Mouse (Mus musculus) MEL (cell line): ENCODE data around the gene Ttpal.
A peak's percentile ranks its signal among the peaks of the same experiment; 100 is the strongest.

Source experiments
- BHLHE40 ChIP-seq: IDR thresholded peaks from 2 replicates; pipeline ENCODE4 v1.6.1; 2012; ENCODE audit warnings: low read depth, mild to moderate bottlenecking, inconsistent platforms, low read length, improper control_type of control experiment, borderline replicate concordance
- CTCF ChIP-seq, 3 experiments: IDR thresholded peaks in 2 of 3; conservative IDR thresholded peaks in 1 of 3; 2 replicates each; pipeline ENCODE4 v1.5.1; 2011 to 2012; ENCODE audit warnings: low read length in 3 of 3, low read depth in 2 of 3, mild to moderate bottlenecking in 2 of 3, improper control_type of control experiment in 1 of 3, inconsistent platforms in 1 of 3, mixed read lengths in 1 of 3, moderate library complexity in 1 of 3; ENCODE audit not compliant: control insufficient read depth in 1 of 3, insufficient read depth in 1 of 3, poor library complexity in 1 of 3, severe bottlenecking in 1 of 3
- ELF1 ChIP-seq: IDR thresholded peaks from 2 replicates; pipeline ENCODE4 v1.6.1; 2014; ENCODE audit warnings: low read depth, mild to moderate bottlenecking, inconsistent platforms, low read length, improper control_type of control experiment, moderate library complexity
- GATA1 ChIP-seq: IDR thresholded peaks from 2 replicates; pipeline ENCODE4 v1.6.1; 2011; ENCODE audit warnings: low read depth, low read length, improper control_type of control experiment
- HCFC1 ChIP-seq: IDR thresholded peaks from 2 replicates; pipeline ENCODE4 v1.6.1; 2012; ENCODE audit warnings: low read depth, mild to moderate bottlenecking, inconsistent platforms, low read length, improper control_type of control experiment, moderate library complexity
- MYC ChIP-seq: IDR thresholded peaks from 2 replicates; pipeline ENCODE4 v1.6.1; 2011; ENCODE audit warnings: low read depth, mild to moderate bottlenecking, low read length, improper control_type of control experiment, moderate library complexity
- POLR2A ChIP-seq, 2 experiments: IDR thresholded peaks; 2 replicates each; pipeline ENCODE4 v1.6.1; 2011 to 2012; ENCODE audit warnings: low read length in 2 of 2, mild to moderate bottlenecking in 2 of 2, control low read depth in 1 of 2, improper control_type of control experiment in 1 of 2, low read depth in 1 of 2, moderate library complexity in 1 of 2; ENCODE audit not compliant: control insufficient read depth in 1 of 2, insufficient read depth in 1 of 2, poor library complexity in 1 of 2
- RCOR1 ChIP-seq: IDR thresholded peaks from 2 replicates; pipeline ENCODE4 v1.6.1; 2012; ENCODE audit warnings: low read depth, mild to moderate bottlenecking, inconsistent platforms, low read length, improper control_type of control experiment
- SIN3A ChIP-seq: IDR thresholded peaks from 2 replicates; pipeline ENCODE4 v1.6.1; 2012; ENCODE audit warnings: low read length, improper control_type of control experiment, inconsistent platforms

- TF ChIP-seq HCFC1 (no peak), GATA1 (peak; percentile 53), BHLHE40 (no peak), CTCF (IDR thresholded peaks at IDR 0.05 in 2 of 3, conservative IDR thresholded peaks at IDR 0.05 in 1 of 3; ENCODE audit: control insufficient read depth in 1 of 3, insufficient read depth in 1 of 3, low read depth in 2 of 3, low read length in 3 of 3, poor library complexity in 1 of 3, severe bottlenecking in 1 of 3) (no peak), MYC (no peak), ELF1 (no peak), RCOR1 (no peak), SIN3A (no peak), POLR2A (IDR thresholded peaks at IDR 0.05; ENCODE audit: control insufficient read depth in 1 of 2, insufficient read depth in 1 of 2, low read depth in 1 of 2, low read length in 2 of 2, poor library complexity in 1 of 2) (no peak)
Measured at GRCm38 (mm10) chr2:163660103-163660701, 58.1 kb downstream of the Ttpal start.
